Mouse (Mus musculus): Measurements from ENCODE around the gene Gm853.

GRCm38 (mm10) chr4:130168280-130169183 is 53.7 kb downstream of the Gm853 start:
- TF ChIP-seq GATA1 (IDR thresholded peaks at IDR 0.05; ENCODE audit: borderline replicate concordance, low read length) (no peak), FLI1 (IDR thresholded peaks at IDR 0.05; ENCODE audit: low read length) (no peak)
